ENCODE assay signal across 24 mouse cellular contexts in the genomic region with DNA sequence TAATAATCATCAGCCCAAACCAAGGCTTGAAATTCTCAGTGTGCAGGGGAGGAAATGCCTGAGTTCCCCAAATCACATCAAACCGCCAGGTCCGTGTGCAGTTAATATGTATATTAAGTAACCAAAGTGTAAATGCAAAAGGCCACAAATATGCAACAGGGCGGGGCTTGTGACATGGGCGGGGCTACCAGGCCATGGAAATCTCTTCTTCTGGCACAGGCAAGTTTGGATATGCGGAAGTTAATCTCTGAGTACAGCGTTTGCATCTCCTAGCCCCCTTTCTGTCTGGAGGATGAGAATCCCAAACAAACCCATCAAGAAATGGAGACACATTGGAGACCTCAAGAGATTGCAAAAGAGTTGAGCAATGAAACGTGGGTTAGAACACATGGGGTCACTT.
"Had no signal": no experiment of that assay in that cellular context is flagged by ENCODE, and none has a peak within 500 bp of the region (broad histone marks: within the 10 kb centered on the region; RNA-seq: fewer than 3 reads in every experiment).

No protein-coding gene starts in this region.

- H3K4me3 ChIP-seq: heart, embryonic 10.5 days; heart, embryonic 12.5 days; hindbrain, embryonic 10.5 days; hindbrain, embryonic 12.5 days; intestine, embryonic 15.5 days; layer of hippocampus, adult 2 months; limb, embryonic 13.5 days; limb, embryonic 15.5 days; liver, embryonic 12.5 days had no signal

- H3K9ac ChIP-seq: heart, embryonic 12.5 days; hindbrain, embryonic 12.5 days; hindbrain, embryonic 14.5 days; intestine, embryonic 15.5 days; limb, embryonic 13.5 days; limb, embryonic 15.5 days; liver, embryonic 12.5 days; liver, embryonic 14.5 days had no signal

- ATAC-seq: inflammation-experienced regulatory T-cells, adult 6 months; intestine, embryonic 15.5 days; intestine, postnatal 0 days; liver, embryonic 12.5 days had no signal

- H3K27me3 ChIP-seq: heart, embryonic 12.5 days; hindbrain, embryonic 12.5 days; intestine, embryonic 15.5 days; limb, embryonic 15.5 days had no signal

- H3K9me3 ChIP-seq: heart, embryonic 10.5 days; heart, embryonic 12.5 days; hindbrain, embryonic 10.5 days; hindbrain, embryonic 12.5 days; intestine, embryonic 15.5 days; limb, embryonic 13.5 days; limb, embryonic 15.5 days; liver, embryonic 12.5 days had no signal

- H3K27ac ChIP-seq: heart, embryonic 10.5 days; hindbrain, embryonic 10.5 days; hindbrain, embryonic 12.5 days; hindbrain, embryonic 14.5 days; intestine, embryonic 15.5 days; limb, embryonic 13.5 days; limb, embryonic 15.5 days; liver, embryonic 12.5 days; liver, embryonic 14.5 days had no signal

- DNase-seq: gastrocnemius, postnatal 14 days; gastrocnemius, postnatal 36 days; heart, postnatal 10 days; heart, postnatal 4 days; kidney, adult 18-20 months; kidney, adult 8-10 months; kidney, postnatal 10 days; kidney, postnatal 4 days; layer of hippocampus, adult 9-11 months; layer of hippocampus, postnatal 36 days; left cerebral cortex, postnatal 4 days had no signal

- H3K4me1 ChIP-seq: liver, embryonic 12.5 days had no signal

- H3K36me3 ChIP-seq: heart, embryonic 10.5 days; intestine, embryonic 15.5 days; limb, embryonic 13.5 days; limb, embryonic 15.5 days; liver, embryonic 12.5 days had no signal

- H3K4me2 ChIP-seq: heart, embryonic 12.5 days; hindbrain, embryonic 12.5 days; hindbrain, embryonic 14.5 days; intestine, embryonic 15.5 days; limb, embryonic 13.5 days; limb, embryonic 15.5 days; liver, embryonic 12.5 days had no signal
